Mouse (Mus musculus) G1E (cell line): ENCODE results near the gene Cep112.

Experiments used
- CTCF ChIP-seq: IDR thresholded peaks from 2 replicates; pipeline ENCODE4 v1.5.1; 2012; ENCODE audit warnings: low read depth, low read length, inconsistent platforms, mixed read lengths
- GATA1 ChIP-seq: IDR thresholded peaks from 2 replicates; pipeline ENCODE4 v1.6.1; 2012; ENCODE audit warnings: borderline replicate concordance, low read length, inconsistent platforms, mixed read lengths
- GATA2 ChIP-seq: IDR thresholded peaks from 2 replicates; pipeline ENCODE4 v1.6.1; 2012; ENCODE audit warnings: low read depth, low read length, inconsistent platforms, borderline replicate concordance
- POLR2AphosphoS5 ChIP-seq: IDR thresholded peaks from 2 replicates; pipeline ENCODE4 v1.6.1; 2012; ENCODE audit warnings: low read depth, low read length, inconsistent platforms; ENCODE audit not compliant: insufficient replicate concordance
- TAL1 ChIP-seq: conservative IDR thresholded peaks from 2 replicates; pipeline ENCODE4 v1.6.1; 2012; ENCODE audit warnings: low read depth, low read length, inconsistent platforms, mixed read lengths

- TF ChIP-seq CTCF, result no peak
- no peak for TF ChIP-seq POLR2AphosphoS5
- no peak for TF ChIP-seq GATA1
- no peak for TF ChIP-seq TAL1
- no peak for TF ChIP-seq GATA2
Measured at GRCm38 (mm10) chr11:108857678-108858338, 432.8 kb downstream of the Cep112 start.
